Mouse (Mus musculus) urinary bladder, adult 2 months (tissue): ENCODE data around the gene Pola2. TPM values are rescaled to one million over a fixed set of nuclear protein-coding genes. Genes with fewer than 3 reads are reported as not detected.
A peak's percentile ranks its signal among the peaks of the same experiment; 100 is the strongest.

ENCODE experiments used
- DNase-seq: peaks from one replicate; pipeline ENCODE4 v3.0.0; 2022; ENCODE audit warnings: low spot score
- polyA plus RNA-seq: library from polyadenylated mRNA; depleted of rRNA; stranded (reverse); fragments of >200 nt; gene quantifications from 2 replicates; pipeline ENCODE4 v1.2.3, GENCODE M21; 2012

Pola2 gene
- polyA plus RNA-seq, 1 experiment, result 41.0 TPM

DNA sequence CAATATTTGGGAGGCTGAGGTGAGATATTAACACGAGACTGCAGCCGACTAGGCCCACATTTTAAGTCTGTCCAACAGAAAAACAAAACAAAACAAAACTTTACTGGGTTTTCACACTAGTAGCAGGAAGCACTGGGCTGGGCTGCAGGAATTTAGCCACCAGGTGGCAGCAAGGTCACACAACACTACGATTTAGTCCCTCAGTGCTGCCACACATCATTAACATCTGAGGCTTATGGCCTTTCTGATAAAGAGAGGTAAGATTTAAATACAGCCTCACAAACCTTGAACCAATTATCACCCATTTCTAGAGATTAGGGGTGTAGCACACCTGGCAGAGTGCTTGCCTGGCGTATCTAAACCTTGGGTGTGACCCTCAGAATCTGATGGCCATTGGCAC, 1.3 kb upstream of the Pola2 start:
- no peak for DNase-seq

DNA sequence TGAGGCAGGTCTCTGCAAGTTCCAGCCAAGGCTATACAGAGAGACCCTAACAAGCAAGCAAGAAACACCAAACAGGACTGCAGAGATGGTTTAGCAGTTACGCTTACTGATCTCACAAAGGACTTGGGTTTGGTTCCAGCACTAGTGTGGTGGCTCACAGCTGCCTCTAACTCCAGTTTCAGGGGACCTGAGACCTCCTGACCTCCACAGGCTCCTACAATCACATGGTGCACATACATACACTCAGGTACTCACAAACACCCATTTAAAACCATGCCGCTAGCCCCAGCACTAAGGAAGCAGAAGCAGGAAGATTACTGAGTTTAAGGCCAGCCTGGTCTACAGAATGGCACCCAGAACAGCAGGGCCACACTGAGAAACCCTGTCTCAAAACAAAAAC, 802 bp upstream of the Pola2 start:
- no peak for DNase-seq

- DNase-seq, result no peak
Observed at GRCm38 (mm10) chr19:5962651-5963050, 1.4 kb downstream of the Pola2 start.

DNA sequence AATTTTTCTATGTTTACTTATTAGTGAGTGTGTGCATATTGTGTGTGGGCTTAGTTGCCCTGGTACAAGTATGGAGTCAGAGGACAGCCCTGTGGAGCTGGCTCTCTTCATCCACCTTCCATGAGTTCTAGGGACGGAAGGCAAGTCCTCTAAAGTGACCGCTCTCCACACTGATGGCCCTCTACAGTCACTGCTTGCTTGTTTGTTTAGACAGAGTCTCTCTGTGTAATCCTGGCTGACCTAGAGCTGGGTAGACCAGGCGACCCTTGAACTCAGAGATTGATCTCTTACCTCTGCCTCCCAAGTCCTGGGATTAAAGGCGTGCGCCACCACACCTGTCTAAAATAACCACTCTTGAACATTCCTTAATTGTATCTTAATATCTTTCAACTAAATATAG, 6.6 kb downstream of the Pola2 start:
- DNase-seq, result no peak

DNA sequence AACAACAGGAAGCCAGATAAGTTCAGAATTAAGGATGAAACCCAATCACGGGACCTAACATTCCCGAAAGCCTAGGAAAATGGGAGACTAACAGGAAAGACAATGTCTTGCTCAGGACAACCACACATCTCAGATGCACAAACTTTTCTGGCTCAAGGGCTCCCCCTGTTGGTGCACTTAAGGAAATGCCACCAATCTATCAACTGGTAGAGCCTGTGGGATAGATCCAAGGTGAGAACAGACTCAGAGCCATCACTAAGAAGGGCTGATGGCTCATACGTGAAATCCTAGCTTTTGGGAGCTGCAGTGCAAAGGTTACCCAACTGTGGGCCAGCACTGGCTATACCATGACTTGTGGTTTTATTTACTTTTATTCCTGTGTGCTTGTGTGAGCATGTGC, 7.3 kb downstream of the Pola2 start:
- DNase-seq, result peak; percentile 65

- DNase-seq, result no peak
Observed at GRCm38 (mm10) chr19:5955704-5956670, 8.0 kb downstream of the Pola2 start.

DNA sequence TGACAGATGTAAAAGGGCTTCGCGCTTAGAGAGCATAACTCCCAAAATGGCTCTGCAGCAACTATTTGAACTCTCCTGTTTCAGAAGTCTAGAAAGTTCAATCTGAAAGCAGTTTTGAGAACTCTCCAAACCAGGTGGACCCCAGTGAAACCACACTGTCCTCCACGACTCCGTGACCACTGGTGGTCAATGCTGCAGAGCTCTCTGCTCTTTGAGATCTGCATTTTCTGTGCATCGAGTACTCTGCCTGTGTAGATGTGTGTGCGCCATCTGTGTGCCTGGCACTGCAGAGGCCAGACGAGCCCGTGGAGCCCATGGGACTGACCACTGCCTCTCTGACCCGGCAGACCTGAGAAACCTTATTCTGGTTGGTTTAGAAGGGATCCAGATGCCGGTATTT, 9.1 kb downstream of the Pola2 start:
- no peak for DNase-seq

GRCm38 (mm10) chr19:5954031-5954710, 9.8 kb downstream of the Pola2 start:
- DNase-seq, result no peak

DNA sequence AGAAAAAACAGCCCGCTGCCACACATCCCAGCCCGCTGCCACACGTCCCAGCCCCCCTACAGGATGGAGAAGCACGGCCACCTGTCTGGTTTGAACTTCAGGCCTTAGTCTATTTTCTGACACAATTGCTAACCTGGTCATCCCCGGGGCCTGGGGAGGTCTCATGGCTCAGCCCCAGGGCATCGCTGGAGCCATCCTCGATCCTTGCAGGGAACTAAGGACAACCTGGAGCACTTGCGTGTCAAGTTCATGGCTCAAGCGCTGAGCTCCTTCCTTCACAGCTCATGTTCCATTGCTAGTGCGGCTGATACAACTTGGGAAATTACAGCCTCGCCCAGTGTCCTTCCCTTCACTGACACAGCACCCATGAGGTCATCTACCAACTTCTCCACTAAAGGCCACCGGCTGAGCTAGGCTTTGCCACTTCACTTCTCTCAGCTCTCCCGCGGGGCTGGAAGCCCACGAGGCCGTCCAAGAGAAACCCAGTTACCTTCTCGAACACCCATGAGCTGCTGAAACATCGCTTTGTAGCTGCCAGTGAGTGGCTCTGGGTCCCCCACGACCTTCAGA, 10.7 kb downstream of the Pola2 start:
- DNase-seq, result no peak

- DNase-seq, result no peak
Observed at GRCm38 (mm10) chr19:5952071-5952691, 11.8 kb downstream of the Pola2 start.

DNA sequence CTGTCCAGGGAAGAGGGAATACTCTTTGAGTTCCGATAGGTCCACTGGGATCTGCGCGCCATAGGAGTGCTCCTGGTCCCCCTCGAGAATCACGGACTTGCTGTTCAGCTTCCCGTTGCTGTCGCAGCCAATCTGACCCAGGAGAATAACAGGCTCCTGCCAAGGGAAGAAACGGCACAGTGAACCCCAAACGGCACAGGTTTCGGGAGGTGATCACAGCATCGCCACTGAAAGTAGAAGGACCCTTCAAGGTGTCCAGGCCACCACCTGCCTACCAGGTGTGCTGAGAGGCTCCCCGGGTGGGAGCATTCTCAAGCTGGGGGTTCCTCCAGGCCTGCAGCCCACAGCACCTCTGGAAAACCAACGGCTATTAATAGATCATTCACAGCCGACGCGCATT, 12.4 kb downstream of the Pola2 start:
- DNase-seq, result no peak

- no peak for DNase-seq
Observed at GRCm38 (mm10) chr19:5950218-5950617, 13.8 kb downstream of the Pola2 start.

- DNase-seq, result no peak
Observed at GRCm38 (mm10) chr19:5945891-5946290, 18.1 kb downstream of the Pola2 start.

GRCm38 (mm10) chr19:5945027-5945426, 19.0 kb downstream of the Pola2 start:
- no peak for DNase-seq

DNA sequence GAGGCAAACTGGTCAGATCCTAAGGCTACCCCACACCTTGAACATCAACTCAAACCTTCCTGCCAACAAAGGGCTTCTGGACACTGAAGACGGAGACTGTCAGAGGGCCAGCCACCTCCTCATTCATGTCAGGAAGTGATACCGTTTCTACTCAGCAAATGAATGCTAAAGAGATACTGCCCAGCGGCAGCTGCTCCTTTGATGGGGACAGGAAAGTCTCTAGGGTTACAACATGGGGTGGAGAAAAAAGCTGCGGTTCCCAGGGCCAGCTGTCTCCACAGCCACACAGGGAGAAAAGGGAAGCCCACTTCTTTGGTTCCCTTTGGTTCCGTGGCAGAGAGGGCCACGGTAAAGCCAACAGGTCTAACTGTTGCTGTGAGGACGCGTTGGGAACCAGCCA, 19.9 kb downstream of the Pola2 start:
- DNase-seq, result no peak

DNA sequence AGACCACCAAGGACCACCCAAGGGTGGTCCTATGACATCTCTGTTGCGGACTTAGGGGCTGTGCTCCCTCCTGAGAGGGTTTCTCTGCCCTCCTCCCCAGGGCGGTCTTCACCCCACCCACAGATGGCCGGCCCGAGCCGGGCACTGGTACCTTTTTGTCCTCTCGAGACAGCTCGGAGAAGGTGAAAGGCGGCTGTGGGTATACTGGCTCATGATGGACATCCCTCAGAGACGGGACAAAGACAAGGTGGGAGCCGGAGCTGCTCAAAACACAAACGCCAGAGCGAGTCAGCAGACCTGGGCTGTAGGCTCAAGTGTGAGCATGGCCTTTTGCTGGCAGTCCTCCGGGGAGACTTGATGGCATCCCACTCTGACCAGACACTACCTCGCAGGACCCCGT, 20.6 kb downstream of the Pola2 start:
- DNase-seq, result no peak

DNA sequence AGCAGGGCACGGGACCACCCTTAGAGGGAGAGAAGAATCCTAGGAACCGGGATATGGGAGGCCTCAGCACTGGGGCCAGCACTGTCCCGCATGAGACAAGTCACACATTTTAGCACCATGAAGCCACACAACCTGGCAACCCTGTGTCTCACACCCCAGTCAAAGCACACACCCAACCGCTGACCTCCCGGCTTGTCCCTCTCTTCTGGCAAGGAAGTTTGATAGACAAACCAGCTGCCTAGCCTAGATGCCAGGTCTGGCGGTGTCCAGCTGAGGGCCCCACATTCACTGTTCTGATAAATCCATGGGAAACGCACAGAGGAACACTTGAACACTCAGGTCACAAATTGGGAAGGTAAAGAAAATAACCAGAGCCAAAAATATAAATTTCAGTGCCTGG, 21.4 kb downstream of the Pola2 start:
- no peak for DNase-seq

GRCm38 (mm10) chr19:5940656-5941055, 23.3 kb downstream of the Pola2 start:
- DNase-seq, result no peak

DNA sequence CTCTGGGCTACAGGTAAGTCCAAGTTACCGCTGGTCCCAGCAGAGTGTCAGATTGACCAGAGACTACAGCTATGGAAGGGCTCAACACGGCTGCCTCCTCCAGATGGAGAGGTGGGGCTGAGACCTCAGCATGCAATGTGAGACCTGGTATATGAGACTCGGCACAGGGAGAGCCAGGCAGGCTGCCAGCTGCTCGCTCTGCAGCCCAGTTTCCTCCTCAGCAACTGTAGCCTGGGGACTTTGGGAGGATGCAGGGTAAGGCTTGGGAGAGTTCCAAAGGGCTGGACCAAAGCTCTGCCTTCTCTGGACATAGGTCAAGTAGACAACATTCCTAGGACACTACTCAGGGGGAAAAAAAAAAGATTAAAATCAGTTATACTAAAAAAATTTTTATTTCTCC, 23.8 kb downstream of the Pola2 start:
- DNase-seq, result peak; percentile 38

DNA sequence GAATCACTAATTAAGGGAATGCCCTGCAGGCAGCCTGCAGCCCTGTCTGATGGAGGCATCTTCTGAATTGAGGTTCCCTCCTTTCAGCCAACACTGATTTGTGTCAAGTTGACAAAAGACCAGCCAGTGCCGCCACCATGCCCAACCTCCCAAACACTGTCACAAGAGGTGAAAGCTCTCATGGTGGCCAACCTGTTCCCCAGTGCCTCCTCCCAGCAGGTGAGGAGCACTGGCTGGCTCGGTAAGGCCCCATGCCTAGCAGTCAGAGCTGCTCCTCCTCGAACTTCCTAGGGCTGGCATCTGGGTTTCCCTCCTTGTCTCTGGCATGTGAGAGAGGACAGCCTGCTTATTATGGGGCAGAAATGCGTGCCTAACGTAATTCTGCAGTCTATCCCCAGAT, 24.3 kb downstream of the Pola2 start:
- DNase-seq, result no peak

DNA sequence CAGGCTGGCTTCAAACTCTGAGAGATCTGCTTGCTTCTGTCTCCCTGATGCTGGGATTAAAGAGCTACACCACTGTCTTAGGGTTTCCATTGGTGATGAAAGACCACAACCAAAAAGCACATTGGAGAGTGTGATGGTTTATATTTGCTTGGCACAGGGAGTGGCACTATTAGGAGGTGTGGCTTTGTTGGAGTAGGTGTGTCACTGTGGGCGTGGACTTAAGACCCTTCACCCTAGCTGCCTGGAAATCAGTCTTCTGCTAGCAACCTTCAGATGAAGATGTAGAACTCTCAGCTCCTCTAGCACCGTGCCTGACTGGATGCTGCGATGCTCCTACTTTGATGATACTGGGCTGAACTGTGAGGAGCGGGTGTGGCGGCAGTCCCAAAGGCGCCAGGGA, 25.5 kb downstream of the Pola2 start:
- no peak for DNase-seq

DNA sequence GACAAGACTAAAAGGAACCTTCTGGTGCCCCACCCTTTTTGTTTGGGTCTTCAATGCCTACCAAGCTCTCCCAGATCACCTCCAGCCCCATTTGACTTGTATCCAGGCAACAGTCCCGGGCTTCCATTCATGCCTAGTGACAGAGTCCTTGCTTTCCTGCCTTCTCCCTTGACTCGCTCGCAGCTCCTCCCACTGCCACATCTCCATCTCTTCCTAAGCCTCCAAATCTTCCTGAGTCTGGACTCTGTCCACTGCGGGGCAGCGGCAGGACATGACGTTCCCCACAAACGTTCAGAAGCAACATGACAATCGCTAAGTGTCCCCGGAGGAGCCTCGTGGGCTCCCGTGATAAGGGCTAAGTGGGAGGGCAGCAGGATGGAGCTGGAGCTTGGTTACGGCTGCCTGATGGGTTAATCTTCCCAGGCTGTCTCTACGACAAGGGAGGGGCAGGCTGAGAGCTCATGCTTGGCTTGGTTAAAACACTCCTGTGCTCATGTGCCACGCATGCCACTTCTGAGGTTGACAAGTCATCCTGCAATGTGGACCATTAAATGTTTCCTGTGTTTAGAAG, 26.1 kb downstream of the Pola2 start:
- no peak for DNase-seq
